Mouse (Mus musculus) G1E (cell line): ENCODE data around the gene Il19. TPM values are rescaled to one million over a fixed set of nuclear protein-coding genes. Genes with fewer than 3 reads are reported as not detected.

Experiments used
- ATAC-seq: 2 replicates; pipeline ENCODE4 v1.8.0; 2016; ENCODE audit warnings: mild to moderate bottlenecking; ENCODE audit not compliant: insufficient number of reproducible peaks, poor library complexity, low FRiP score, severe bottlenecking; ENCODE audit errors: extremely low read depth
- DNase-seq: peaks from one replicate; pipeline ENCODE4 v3.0.0; 2012; ENCODE audit warnings: low spot score
- H3K27me3 ChIP-seq: 2 replicates; pipeline ENCODE4 v1.6.1; 2012; ENCODE audit warnings: mild to moderate bottlenecking, low read length, inconsistent platforms; ENCODE audit not compliant: insufficient read depth
- H3K36me3 ChIP-seq: replicated peaks from 2 replicates; pipeline ENCODE3; 2012; ENCODE audit warnings: mild to moderate bottlenecking, inconsistent platforms
- H3K4me1 ChIP-seq: 2 replicates; pipeline ENCODE4 v1.6.1; 2012; ENCODE audit warnings: low read depth, low read length, inconsistent platforms, mixed read lengths; ENCODE audit not compliant: insufficient read depth
- H3K4me3 ChIP-seq: 2 replicates; pipeline ENCODE4 v1.5.1; 2012; ENCODE audit warnings: low read depth, mild to moderate bottlenecking, inconsistent platforms, low read length, moderate library complexity, mixed read lengths
- H3K9me3 ChIP-seq: replicated peaks from 2 replicates; pipeline ENCODE4 v1.6.1; 2012; ENCODE audit warnings: inconsistent platforms
- CTCF ChIP-seq: IDR thresholded peaks from 2 replicates; pipeline ENCODE4 v1.5.1; 2012; ENCODE audit warnings: low read depth, low read length, inconsistent platforms, mixed read lengths
- GATA1 ChIP-seq: IDR thresholded peaks from 2 replicates; pipeline ENCODE4 v1.6.1; 2012; ENCODE audit warnings: borderline replicate concordance, low read length, inconsistent platforms, mixed read lengths
- GATA2 ChIP-seq: IDR thresholded peaks from 2 replicates; pipeline ENCODE4 v1.6.1; 2012; ENCODE audit warnings: low read depth, low read length, inconsistent platforms, borderline replicate concordance
- POLR2AphosphoS5 ChIP-seq: IDR thresholded peaks from 2 replicates; pipeline ENCODE4 v1.6.1; 2012; ENCODE audit warnings: low read depth, low read length, inconsistent platforms; ENCODE audit not compliant: insufficient replicate concordance
- TAL1 ChIP-seq: conservative IDR thresholded peaks from 2 replicates; pipeline ENCODE4 v1.6.1; 2012; ENCODE audit warnings: low read depth, low read length, inconsistent platforms, mixed read lengths
- polyA plus RNA-seq: library from polyadenylated mRNA; stranded (reverse); fragments of >175 nt; gene quantifications from 2 replicates; pipeline ENCODE4 v1.2.3, GENCODE M21; 2012
- total RNA-seq, 2 experiments: library from RNA; stranded (forward) in 1 of 2; stranded (reverse) in 1 of 2; fragments of 200-1000 nt in 1 of 2; fragments of >200 nt in 1 of 2; fragmentation: Nextera tagmentation in 1 of 2; gene quantifications; 2 replicates each; pipeline ENCODE4 v1.2.3; 2014 to 2017

Gene Il19
- total and polyA plus RNA-seq, 3 experiments: not detected

- TF ChIP-seq TAL1 (no peak), GATA2 (no peak), POLR2AphosphoS5 (no peak), CTCF (no peak), GATA1 (no peak)
- ATAC-seq (no peak), DNase-seq (no peak)
- no peaks in the 10 kb centered on the region for H3K9me3 ChIP-seq
- H3K27me3 ChIP-seq: peaks cover 10% of the 10 kb centered on the region; the same call in 1 of the 2 replicates
- no peak overlapping the region for H3K4me3 ChIP-seq
- H3K4me1 ChIP-seq: no peaks in the 10 kb centered on the region
- no peaks in the 10 kb centered on the region for H3K36me3 ChIP-seq
Measured at GRCm38 (mm10) chr1:130946920-130947319, 7.0 kb upstream of the Il19 start.

GRCm38 (mm10) chr1:130941801-130942200 lies 1.9 kb upstream of the Il19 start:
- Histone ChIP-seq H3K36me3 (no peaks in the 10 kb centered on the region), H3K4me3 (no peak overlapping the region), H3K9me3 (no peaks in the 10 kb centered on the region), H3K27me3 (peaks cover 13% of the 10 kb centered on the region; the same call in 1 of the 2 replicates), H3K4me1 (no peaks in the 10 kb centered on the region)
- TF ChIP-seq TAL1 (no peak), GATA1 (no peak), POLR2AphosphoS5 (no peak), GATA2 (no peak), CTCF (no peak)
- DNase-seq (no peak), ATAC-seq (no peak)

GRCm38 (mm10) chr1:130938192-130938591 lies 1.7 kb downstream of the Il19 start:
- H3K4me3 ChIP-seq: no peak overlapping the region
- no peak for ATAC-seq

GRCm38 (mm10) chr1:130937170-130937569 lies 2.7 kb downstream of the Il19 start:
- H3K9me3 ChIP-seq: no peaks in the 10 kb centered on the region
- no peak for ATAC-seq
- no peak overlapping the region for H3K4me3 ChIP-seq
- no peaks in the 10 kb centered on the region for H3K4me1 ChIP-seq
- H3K27me3 ChIP-seq: peaks cover 4% of the 10 kb centered on the region; the same call in 1 of the 2 replicates
- H3K36me3 ChIP-seq: no peaks in the 10 kb centered on the region
- TF ChIP-seq GATA1: no peak
- no peak for TF ChIP-seq TAL1
- TF ChIP-seq CTCF: no peak
- TF ChIP-seq POLR2AphosphoS5: no peak
- TF ChIP-seq GATA2: no peak
- DNase-seq: no peak

More at GRCm38 (mm10) chr1:130938192-130938591, 1.7 kb downstream of the Il19 start:
- TF ChIP-seq GATA2 (no peak), POLR2AphosphoS5 (no peak), TAL1 (no peak), GATA1 (no peak), CTCF (no peak)
- Histone ChIP-seq H3K27me3 (peaks cover 8% of the 10 kb centered on the region; the same call in 1 of the 2 replicates), H3K36me3 (no peaks in the 10 kb centered on the region), H3K9me3 (no peaks in the 10 kb centered on the region), H3K4me1 (no peaks in the 10 kb centered on the region)
- no peak for DNase-seq

- Histone ChIP-seq H3K4me3 (no peak overlapping the region), H3K4me1 (no peaks in the 10 kb centered on the region), H3K36me3 (no peaks in the 10 kb centered on the region), H3K27me3 (no peaks in the 10 kb centered on the region; the same call in 1 of the 2 replicates), H3K9me3 (no peaks in the 10 kb centered on the region)
- no peak for TF ChIP-seq CTCF
- no peak for TF ChIP-seq GATA2
- no peak for TF ChIP-seq TAL1
- no peak for TF ChIP-seq POLR2AphosphoS5
- no peak for TF ChIP-seq GATA1
- ATAC-seq (no peak), DNase-seq (no peak)
Measured at GRCm38 (mm10) chr1:130936351-130936750, 3.6 kb downstream of the Il19 start.

GRCm38 (mm10) chr1:130926484-130926883 lies 13.4 kb downstream of the Il19 start:
- Histone ChIP-seq H3K4me1 (no peaks in the 10 kb centered on the region), H3K9me3 (no peaks in the 10 kb centered on the region), H3K4me3 (no peak overlapping the region), H3K27me3 (peaks cover 5% of the 10 kb centered on the region), H3K36me3 (no peaks in the 10 kb centered on the region)
- no peak for DNase-seq
- TF ChIP-seq POLR2AphosphoS5 (no peak), CTCF (0 out of 2 replicates have a peak, but pooled peaks have one; percentile 22)
- ATAC-seq: no peak

GRCm38 (mm10) chr1:130918323-130918980 lies 21.5 kb downstream of the Il19 start:
- Histone ChIP-seq H3K9me3 (no peaks in the 10 kb centered on the region), H3K4me1 (no peaks in the 10 kb centered on the region), H3K36me3 (no peaks in the 10 kb centered on the region), H3K4me3 (no peak overlapping the region), H3K27me3 (no peaks in the 10 kb centered on the region; the same call in 1 of the 2 replicates)
- TF ChIP-seq TAL1: no peak
- TF ChIP-seq GATA2: no peak
- TF ChIP-seq CTCF: no peak
- no peak for TF ChIP-seq POLR2AphosphoS5
- DNase-seq (no peak), ATAC-seq (no peak)
